Mouse (Mus musculus) hindbrain, postnatal 0 days (tissue): Measurements from ENCODE around the gene Prkca. TPM values are rescaled to one million over a fixed set of nuclear protein-coding genes. Genes with fewer than 3 reads are reported as not detected.

ENCODE experiments used
- ATAC-seq: fragments of 200-750 bp; cut with Nextera tagmentation; 2 replicates; pipeline ENCODE4 v1.8.0; 2017; ENCODE audit warnings: mild to moderate bottlenecking, moderate TSS enrichment, moderate library complexity
- DNase-seq: peaks from one replicate; pipeline ENCODE4 v3.0.0-alpha.2; 2015; ENCODE audit warnings: low spot score
- H3K27ac ChIP-seq: fragments of 300-500 bp; sonication (generic); 2 replicates; pipeline ENCODE4 v1.5.1; 2014; ENCODE audit warnings: mild to moderate bottlenecking
- H3K27me3 ChIP-seq: fragments of 300-500 bp; sonication (generic); 2 replicates; pipeline ENCODE4 v1.6.1; 2014; ENCODE audit warnings: low read length, mixed read lengths; ENCODE audit not compliant: insufficient read depth
- H3K36me3 ChIP-seq: fragments of 300-500 bp; sonication (generic); 2 replicates; pipeline ENCODE4 v1.6.1; 2014; ENCODE audit warnings: low read length, mixed read lengths; ENCODE audit not compliant: insufficient read depth
- H3K4me1 ChIP-seq: fragments of 300-500 bp; sonication (generic); 2 replicates; pipeline ENCODE4 v1.6.1; 2014; ENCODE audit warnings: antibody characterized with exemption, low read length, mixed read lengths; ENCODE audit not compliant: insufficient read depth
- H3K4me2 ChIP-seq: fragments of 300-500 bp; sonication (generic); 2 replicates; pipeline ENCODE4 v1.6.1; 2014; ENCODE audit warnings: low read depth, mild to moderate bottlenecking, low read length, moderate library complexity, mixed read lengths
- H3K4me3 ChIP-seq: fragments of 300-500 bp; sonication (generic); 2 replicates; pipeline ENCODE4 v1.5.1; 2014; ENCODE audit warnings: low read length
- H3K9ac ChIP-seq: fragments of 300-500 bp; sonication (generic); replicated peaks from 2 replicates; pipeline ENCODE4 v1.6.1; 2014; ENCODE audit warnings: mild to moderate bottlenecking, low read length, moderate library complexity, mixed read lengths
- H3K9me3 ChIP-seq: fragments of 300-500 bp; sonication (generic); 2 replicates; pipeline ENCODE4 v1.6.1; 2016; ENCODE audit warnings: low read length, mixed read lengths
- CTCF ChIP-seq: IDR thresholded peaks from 2 replicates; pipeline ENCODE4 v1.5.1; 2016; ENCODE audit warnings: antibody characterized with exemption, control low read depth, low read depth
- WGBS: fragments of 180-500 bp; shearing (Covaris S2); extraction: QIAGEN DNeasy Blood & Tissue Kit; methylation state at CpG from one replicate; pipeline ENCODE4 v1.1.7; 2014; 5-methylcytosine and 5-hydroxymethylcytosine counted together
- polyA plus RNA-seq: library from polyadenylated mRNA; unstranded; fragments of >200 nt; fragmentation: Nextera tagmentation; extraction: Ambion mirVana; gene quantifications from 2 replicates; pipeline ENCODE4 v1.2.1, GENCODE M21; 2015
- total RNA-seq: library from RNA; depleted of rRNA; stranded (reverse); fragments of >200 nt; gene quantifications from 2 replicates; pipeline ENCODE4 v1.2.3, GENCODE M21; 2014

Gene Prkca
- total and polyA plus RNA-seq, 2 experiments from 2014 or later = 8.0 to 25.0 TPM

DNA sequence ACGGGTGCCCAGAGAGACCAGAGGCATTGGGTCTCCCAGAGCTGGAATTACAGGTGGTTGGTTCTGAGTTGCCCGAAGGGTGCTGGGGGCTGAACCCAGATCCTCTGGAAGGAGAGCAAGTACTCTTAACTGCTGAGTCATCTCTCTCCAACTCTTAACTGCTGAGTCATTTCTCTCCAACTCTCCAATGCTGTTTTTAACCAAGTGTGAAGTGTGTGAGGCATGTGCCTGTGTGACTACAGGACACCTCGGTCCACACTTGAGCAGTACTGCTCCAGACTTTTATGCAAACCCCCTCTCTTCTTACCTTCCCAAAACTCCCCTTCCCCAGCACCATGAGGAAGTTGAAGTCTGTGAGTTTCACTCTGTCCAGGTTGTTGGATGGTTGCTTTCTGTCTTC is 357.8 kb downstream of the Prkca start:
- Histone ChIP-seq H3K4me2 (no peak overlapping the region), H3K27me3 (no peaks in the 10 kb centered on the region), H3K27ac (no peak overlapping the region), H3K9ac (no peak overlapping the region), H3K36me3 (no peaks in the 10 kb centered on the region), H3K4me3 (no peak overlapping the region), H3K9me3 (no peaks in the 10 kb centered on the region), H3K4me1 (no peaks in the 10 kb centered on the region)
- WGBS = 89% methylated on average over 3 of the region's 3 CpGs
- no peak for TF ChIP-seq CTCF
- ATAC-seq (no peak), DNase-seq (no peak)

DNA sequence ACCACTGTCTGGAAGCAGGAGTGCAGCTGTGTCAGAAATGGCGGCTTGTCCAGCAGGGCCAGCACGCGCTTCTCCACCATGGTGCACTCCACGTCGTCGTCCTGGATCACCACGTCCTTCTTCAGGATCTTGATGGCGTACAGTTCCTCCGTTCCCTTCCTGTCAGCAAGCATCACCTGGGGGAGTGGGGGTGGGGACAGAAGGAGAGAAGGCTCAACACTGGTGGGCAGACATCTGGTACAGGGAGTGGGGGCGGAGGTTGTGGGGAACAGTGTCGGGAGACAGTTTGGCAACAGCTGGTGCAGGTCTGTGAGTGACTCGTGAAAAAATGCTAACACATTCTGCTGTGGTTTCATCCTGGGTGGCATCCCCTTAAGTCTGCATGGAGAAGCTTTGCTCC is 359.8 kb downstream of the Prkca start:
- H3K36me3 ChIP-seq = no peaks in the 10 kb centered on the region
- no peak overlapping the region for H3K4me2 ChIP-seq
- 86% methylated on average over 12 of the region's 12 CpGs for WGBS
- H3K9ac ChIP-seq = no peak overlapping the region
- no peak overlapping the region for H3K27ac ChIP-seq
- DNase-seq = no peak
- H3K9me3 ChIP-seq = no peaks in the 10 kb centered on the region
- TF ChIP-seq CTCF = no peak
- H3K4me3 ChIP-seq = no peak overlapping the region
- no peaks in the 10 kb centered on the region for H3K27me3 ChIP-seq
- ATAC-seq = no peak
- peaks cover 4% of the 10 kb centered on the region; the same call in 1 of the 2 replicates for H3K4me1 ChIP-seq

- no peak for DNase-seq
Observed at GRCm38 (mm10) chr11:107983224-107983623, 360.5 kb downstream of the Prkca start.

DNA sequence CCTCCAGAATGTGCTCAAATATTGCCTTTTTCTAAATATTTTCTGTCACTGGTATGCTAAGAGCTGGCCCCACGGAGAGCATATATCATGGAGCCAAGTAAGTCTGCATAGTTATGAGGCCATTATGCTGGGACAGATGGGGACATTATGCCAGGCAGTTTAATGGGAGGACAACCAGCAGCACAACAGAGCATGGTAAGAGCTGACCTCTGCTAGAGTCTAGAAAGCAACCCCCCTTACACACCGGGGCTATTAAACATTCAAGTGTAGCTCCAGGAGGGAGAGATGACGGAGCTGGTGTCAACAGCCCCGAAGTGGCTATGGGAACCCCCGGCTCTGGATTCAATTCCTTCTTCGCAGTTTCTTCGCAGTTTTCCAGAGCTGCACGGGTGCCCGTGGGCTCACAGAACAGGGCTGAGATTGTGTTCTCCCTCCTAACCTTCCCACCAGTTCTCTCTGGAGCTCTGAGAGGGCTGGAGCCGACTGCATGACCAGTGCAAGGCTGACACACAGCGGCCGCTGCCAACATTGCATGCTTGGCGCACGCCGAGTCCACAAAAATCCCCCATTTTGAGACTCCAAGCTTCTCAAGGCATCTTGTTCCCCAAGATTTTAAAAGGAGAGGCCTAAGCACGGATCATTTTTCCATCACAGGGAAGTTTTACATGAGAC is 361.4 kb downstream of the Prkca start:
- Histone ChIP-seq H3K9ac (no peak overlapping the region), H3K4me1 (peaks cover 4% of the 10 kb centered on the region; the same call in 1 of the 2 replicates), H3K27ac (no peak overlapping the region), H3K27me3 (no peaks in the 10 kb centered on the region), H3K36me3 (peaks cover 3% of the 10 kb centered on the region; the same call in 1 of the 2 replicates), H3K4me2 (no peak overlapping the region), H3K4me3 (no peak overlapping the region), H3K9me3 (no peaks in the 10 kb centered on the region)
- TF ChIP-seq CTCF = peak; percentile 97
- peak; percentile 92 for DNase-seq
- 11% methylated on average over 16 of the region's 16 CpGs for WGBS
- peak; percentile 86 for ATAC-seq

More at GRCm38 (mm10) chr11:107983224-107983623, 360.5 kb downstream of the Prkca start:
- Histone ChIP-seq H3K4me3 (no peak overlapping the region), H3K4me1 (peaks cover 4% of the 10 kb centered on the region; the same call in 1 of the 2 replicates), H3K27me3 (no peaks in the 10 kb centered on the region), H3K4me2 (no peak overlapping the region), H3K9me3 (no peaks in the 10 kb centered on the region), H3K27ac (no peak overlapping the region), H3K36me3 (no peaks in the 10 kb centered on the region), H3K9ac (no peak overlapping the region)
- no peak for TF ChIP-seq CTCF
- ATAC-seq = no peak
- WGBS = 58% methylated on average over 5 of the region's 5 CpGs

- TF ChIP-seq CTCF = no peak
- 24% methylated on average over 22 of the region's 22 CpGs for WGBS
- Histone ChIP-seq H3K4me1 (peaks cover 4% of the 10 kb centered on the region; the same call in 1 of the 2 replicates), H3K9ac (no peak overlapping the region), H3K27ac (no peak overlapping the region), H3K9me3 (no peaks in the 10 kb centered on the region), H3K4me3 (no peak overlapping the region), H3K27me3 (no peaks in the 10 kb centered on the region), H3K36me3 (peaks cover 3% of the 10 kb centered on the region; the same call in 1 of the 2 replicates), H3K4me2 (no peak overlapping the region)
- DNase-seq = no peak
- no peak for ATAC-seq
Observed at GRCm38 (mm10) chr11:107979497-107980174, 364.1 kb downstream of the Prkca start.

DNA sequence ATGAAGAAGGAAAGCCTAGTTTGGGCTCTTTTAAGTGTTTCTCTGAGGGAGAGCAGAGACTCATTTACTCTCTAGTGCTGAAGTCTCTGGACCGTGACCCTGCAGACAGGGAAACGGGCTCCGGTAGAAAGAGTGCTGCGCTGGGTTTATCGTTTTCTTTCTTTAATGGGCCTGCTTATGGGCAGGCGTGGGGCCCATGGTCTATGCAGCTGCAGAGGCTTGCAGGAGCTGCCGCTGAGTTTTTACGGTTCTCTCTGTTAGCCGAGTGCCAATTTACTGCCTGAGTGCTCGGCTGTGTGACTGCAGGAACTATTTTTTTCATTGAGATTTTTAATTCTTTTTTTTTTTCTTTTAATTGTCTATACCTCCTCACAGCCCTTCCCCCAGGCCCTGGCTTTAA is 373.8 kb downstream of the Prkca start:
- 40% methylated on average over 10 of the region's 10 CpGs for WGBS
- ATAC-seq = no peak
- peak; percentile 29 for DNase-seq
- Histone ChIP-seq H3K4me2 (no peak overlapping the region), H3K27me3 (no peaks in the 10 kb centered on the region), H3K4me1 (peaks cover 21% of the 10 kb centered on the region), H3K4me3 (no peak overlapping the region), H3K27ac (no peak overlapping the region), H3K9ac (no peak overlapping the region), H3K9me3 (no peaks in the 10 kb centered on the region), H3K36me3 (no peaks in the 10 kb centered on the region)
- no peak for TF ChIP-seq CTCF

- Histone ChIP-seq H3K27ac (no peak overlapping the region), H3K27me3 (no peaks in the 10 kb centered on the region), H3K9ac (no peak overlapping the region), H3K4me3 (no peak overlapping the region), H3K9me3 (no peaks in the 10 kb centered on the region), H3K36me3 (no peaks in the 10 kb centered on the region), H3K4me1 (peaks cover 21% of the 10 kb centered on the region), H3K4me2 (no peak overlapping the region)
- 49% methylated on average over 13 of the region's 13 CpGs for WGBS
- ATAC-seq (no peak), DNase-seq (peak; percentile 43)
- no peak for TF ChIP-seq CTCF
Observed at GRCm38 (mm10) chr11:107968147-107968546, 375.6 kb downstream of the Prkca start.
